ENCODE assay signal across 16 mouse cellular contexts in the genomic region with DNA sequence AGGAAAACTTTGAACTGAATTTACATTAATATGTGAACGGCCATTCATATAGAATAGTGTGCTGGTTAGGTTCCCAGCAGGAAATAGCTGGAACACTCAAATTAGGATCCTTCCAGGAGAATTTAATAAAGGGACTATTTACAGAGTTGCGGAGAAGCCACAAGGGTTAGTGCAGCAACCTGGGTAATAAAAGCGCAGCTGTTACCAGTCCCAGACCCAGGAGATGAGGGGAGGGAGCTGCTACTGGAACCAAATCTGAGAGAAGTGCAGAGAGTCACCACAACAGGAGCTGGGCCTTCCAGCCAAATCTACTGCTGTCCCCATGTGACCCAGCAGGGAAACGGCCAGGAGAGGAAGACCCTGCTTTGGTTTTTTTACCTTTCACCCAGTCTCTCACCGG.
"Had no signal": no experiment of that assay in that cellular context is flagged by ENCODE, and none has a peak within 500 bp of the region (broad histone marks: within the 10 kb centered on the region; RNA-seq: fewer than 3 reads in every experiment).

No protein-coding gene starts in this region.

- DNase-seq: kidney, adult 9 months; kidney, postnatal 36 days; lung, adult 2 months; lung, postnatal 36 days; right cerebral cortex, adult 18-20 months; thymus, adult 18-20 months; thymus, postnatal 25 days had no signal

- H3K9ac ChIP-seq: liver, embryonic 15.5 days; midbrain, embryonic 15.5 days; neural tube, embryonic 12.5 days had no signal

- H3K9me3 ChIP-seq: liver, embryonic 15.5 days; midbrain, embryonic 15.5 days; neural tube, embryonic 12.5 days had no signal

- H3K27me3 ChIP-seq: liver, embryonic 15.5 days; midbrain, embryonic 15.5 days; neural tube, embryonic 12.5 days had no signal

- H3K4me2 ChIP-seq: liver, embryonic 11.5 days; liver, embryonic 15.5 days; midbrain, embryonic 11.5 days; midbrain, embryonic 15.5 days; neural tube, embryonic 12.5 days had no signal

- H3K27ac ChIP-seq: layer of hippocampus, adult 2 months; liver, embryonic 15.5 days; midbrain, embryonic 15.5 days; neural tube, embryonic 12.5 days had no signal

- H3K4me3 ChIP-seq: layer of hippocampus, adult 2 months; liver, embryonic 15.5 days; midbrain, embryonic 15.5 days; neural tube, embryonic 12.5 days had no signal

- ATAC-seq: inflammation-experienced regulatory T-cells, adult 6 months; intestine, postnatal 0 days; lung, postnatal 0 days; midbrain, embryonic 15.5 days had no signal

- H3K4me1 ChIP-seq: liver, embryonic 15.5 days; midbrain, embryonic 15.5 days; neural tube, embryonic 12.5 days had no signal

- H3K36me3 ChIP-seq: liver, embryonic 15.5 days; midbrain, embryonic 15.5 days; neural tube, embryonic 12.5 days had no signal
